Mouse (Mus musculus) midbrain, embryonic 11.5 days (tissue): ENCODE data around the gene Ripk3. TPM values are rescaled to one million over a fixed set of nuclear protein-coding genes. Genes with fewer than 3 reads are reported as not detected.

ENCODE experiments used
- ATAC-seq: fragments of 200-750 bp; cut with Nextera tagmentation; 2 replicates; pipeline ENCODE4 v1.8.0; 2017; ENCODE audit warnings: moderate TSS enrichment, moderate library complexity; ENCODE audit not compliant: low FRiP score
- DNase-seq: peaks from one replicate; pipeline ENCODE4 v3.0.0; 2015; ENCODE audit warnings: low spot score; ENCODE audit errors: missing footprints
- H3K27ac ChIP-seq: fragments of 300-500 bp; sonication (generic); 2 replicates; pipeline ENCODE4 v1.5.1; 2014; ENCODE audit warnings: low read depth, low read length
- H3K27me3 ChIP-seq: fragments of 300-500 bp; sonication (generic); 2 replicates; pipeline ENCODE4 v1.6.1; 2014; ENCODE audit warnings: mild to moderate bottlenecking, low read length, moderate library complexity, mixed read lengths; ENCODE audit not compliant: control insufficient read depth, insufficient read depth
- H3K36me3 ChIP-seq: fragments of 300-500 bp; sonication (generic); 2 replicates; pipeline ENCODE4 v1.6.1; 2014; ENCODE audit warnings: mild to moderate bottlenecking, low read length, moderate library complexity, mixed read lengths; ENCODE audit not compliant: control insufficient read depth, insufficient read depth
- H3K4me1 ChIP-seq: fragments of 300-500 bp; sonication (generic); 2 replicates; pipeline ENCODE4 v1.6.1; 2014; ENCODE audit warnings: low read length; ENCODE audit not compliant: control insufficient read depth, insufficient read depth
- H3K4me2 ChIP-seq: fragments of 300-500 bp; sonication (generic); 2 replicates; pipeline ENCODE4 v1.6.1; 2014; ENCODE audit warnings: mild to moderate bottlenecking, moderate library complexity
- H3K4me3 ChIP-seq: fragments of 300-500 bp; sonication (generic); 2 replicates; pipeline ENCODE4 v1.5.1; 2014; ENCODE audit warnings: low read depth, low read length
- H3K9ac ChIP-seq: fragments of 300-500 bp; sonication (generic); 2 replicates; pipeline ENCODE4 v1.6.1; 2014; ENCODE audit warnings: low read length
- H3K9me3 ChIP-seq: fragments of 300-500 bp; sonication (generic); 2 replicates; pipeline ENCODE4 v1.6.1; 2016; ENCODE audit warnings: low read length; ENCODE audit not compliant: control insufficient read depth
- WGBS: fragments of 180-500 bp; shearing (Covaris S2); extraction: QIAGEN DNeasy Blood & Tissue Kit; methylation state at CpG from one replicate; pipeline ENCODE4 v1.1.7; 2014; 5-methylcytosine and 5-hydroxymethylcytosine counted together
- polyA plus RNA-seq: library from polyadenylated mRNA; unstranded; fragments of >200 nt; fragmentation: Nextera tagmentation; extraction: Ambion mirVana; gene quantifications from 2 replicates; pipeline ENCODE4 v1.2.1, GENCODE M21; 2014

Ripk3 gene
- polyA plus RNA-seq, 1 experiment from 2014 or later, result 4.0 TPM

- WGBS, result 51% methylated on average over 9 of the region's 9 CpGs
- no peak overlapping the region for H3K4me2 ChIP-seq
These were observed 6.2 kb downstream of the Ripk3 start for GRCm38 (mm10) chr14:55782361-55782960.

GRCm38 (mm10) chr14:55781310-55781709 is 7.4 kb downstream of the Ripk3 start:
- H3K27ac ChIP-seq, result no peak overlapping the region
- peak overlapping the region; percentile 30; the same call in 1 of the 2 replicates for H3K4me2 ChIP-seq
- H3K27me3 ChIP-seq, result peaks cover 46% of the 10 kb centered on the region
- no peaks in the 10 kb centered on the region; the same call in 1 of the 2 replicates for H3K4me1 ChIP-seq
- no peak overlapping the region for H3K9ac ChIP-seq
- no peaks in the 10 kb centered on the region for H3K36me3 ChIP-seq
- H3K4me3 ChIP-seq, result no peak overlapping the region
- 16% methylated on average over 14 of the region's 14 CpGs for WGBS
- H3K9me3 ChIP-seq, result no peaks in the 10 kb centered on the region
- ATAC-seq (peak; percentile 69; the same call in 1 of the 2 replicates), DNase-seq (peak; percentile 95)

More at GRCm38 (mm10) chr14:55782361-55782960, 6.2 kb downstream of the Ripk3 start:
- H3K9me3 ChIP-seq, result no peaks in the 10 kb centered on the region
- peaks cover 51% of the 10 kb centered on the region for H3K27me3 ChIP-seq
- H3K4me3 ChIP-seq, result no peak overlapping the region
- DNase-seq, result no peak
- no peaks in the 10 kb centered on the region; the same call in 1 of the 2 replicates for H3K4me1 ChIP-seq
- H3K27ac ChIP-seq, result no peak overlapping the region
- H3K36me3 ChIP-seq, result no peaks in the 10 kb centered on the region
- no peak overlapping the region for H3K9ac ChIP-seq
- ATAC-seq, result no peak

GRCm38 (mm10) chr14:55780736-55781135 is 7.9 kb downstream of the Ripk3 start:
- H3K27me3 ChIP-seq, result peaks cover 40% of the 10 kb centered on the region
- no peak overlapping the region for H3K27ac ChIP-seq
- 82% methylated on average over 11 of the region's 11 CpGs for WGBS
- ATAC-seq, result no peak
- no peak overlapping the region for H3K4me2 ChIP-seq
- H3K9me3 ChIP-seq, result no peaks in the 10 kb centered on the region
- H3K36me3 ChIP-seq, result no peaks in the 10 kb centered on the region
- DNase-seq, result peak; percentile 28
- no peak overlapping the region for H3K4me3 ChIP-seq
- H3K9ac ChIP-seq, result no peak overlapping the region
- H3K4me1 ChIP-seq, result no peaks in the 10 kb centered on the region; the same call in 1 of the 2 replicates

GRCm38 (mm10) chr14:55779656-55780055 is 9.0 kb downstream of the Ripk3 start:
- 68% methylated on average over 16 of the region's 16 CpGs for WGBS
- ATAC-seq (no peak), DNase-seq (peak; percentile 0)
- Histone ChIP-seq H3K27ac (no peak overlapping the region), H3K9me3 (no peaks in the 10 kb centered on the region), H3K36me3 (no peaks in the 10 kb centered on the region), H3K4me1 (no peaks in the 10 kb centered on the region; the same call in 1 of the 2 replicates), H3K4me2 (no peak overlapping the region), H3K27me3 (peaks cover 33% of the 10 kb centered on the region), H3K4me3 (no peak overlapping the region), H3K9ac (no peak overlapping the region)

GRCm38 (mm10) chr14:55778686-55779085 is 10.0 kb downstream of the Ripk3 start:
- DNase-seq (peak; percentile 68), ATAC-seq (no peak)
- H3K36me3 ChIP-seq, result no peaks in the 10 kb centered on the region
- no peak overlapping the region for H3K27ac ChIP-seq
- no peaks in the 10 kb centered on the region for H3K4me1 ChIP-seq
- no peak overlapping the region for H3K9ac ChIP-seq
- no peak overlapping the region for H3K4me2 ChIP-seq
- 93% methylated on average over 15 of the region's 15 CpGs for WGBS
- no peaks in the 10 kb centered on the region for H3K9me3 ChIP-seq
- H3K4me3 ChIP-seq, result no peak overlapping the region
- H3K27me3 ChIP-seq, result peaks cover 23% of the 10 kb centered on the region

- no peak for ATAC-seq
- H3K27me3 ChIP-seq, result peaks cover 15% of the 10 kb centered on the region
- H3K9me3 ChIP-seq, result no peaks in the 10 kb centered on the region
- 90% methylated on average over 11 of the region's 11 CpGs for WGBS
- H3K4me2 ChIP-seq, result no peak overlapping the region
- no peak overlapping the region for H3K27ac ChIP-seq
- no peaks in the 10 kb centered on the region for H3K4me1 ChIP-seq
- peak; percentile 14 for DNase-seq
- no peaks in the 10 kb centered on the region for H3K36me3 ChIP-seq
- H3K9ac ChIP-seq, result no peak overlapping the region
- no peak overlapping the region for H3K4me3 ChIP-seq
These were observed 10.9 kb downstream of the Ripk3 start for GRCm38 (mm10) chr14:55777806-55778205.

GRCm38 (mm10) chr14:55777176-55777575 is 11.5 kb downstream of the Ripk3 start:
- peak; percentile 72 for DNase-seq
- WGBS, result 62% methylated on average over 3 of the region's 3 CpGs
- no peak for ATAC-seq
- Histone ChIP-seq H3K4me3 (no peak overlapping the region), H3K9ac (no peak overlapping the region), H3K9me3 (no peaks in the 10 kb centered on the region), H3K27me3 (peaks cover 9% of the 10 kb centered on the region), H3K27ac (no peak overlapping the region), H3K36me3 (no peaks in the 10 kb centered on the region), H3K4me2 (no peak overlapping the region), H3K4me1 (no peaks in the 10 kb centered on the region)

- H3K9me3 ChIP-seq, result no peaks in the 10 kb centered on the region
These were observed 12.0 kb downstream of the Ripk3 start for GRCm38 (mm10) chr14:55776711-55777110.

GRCm38 (mm10) chr14:55769087-55769703 is 19.5 kb downstream of the Ripk3 start:
- peaks cover 28% of the 10 kb centered on the region for H3K27me3 ChIP-seq
- no peak overlapping the region for H3K4me3 ChIP-seq
- no peak overlapping the region for H3K27ac ChIP-seq
- no peak for DNase-seq
- WGBS, result 71% methylated on average over 16 of the region's 16 CpGs
- H3K36me3 ChIP-seq, result no peaks in the 10 kb centered on the region
- no peak overlapping the region for H3K9ac ChIP-seq
- peaks cover 7% of the 10 kb centered on the region; the same call in 1 of the 2 replicates for H3K4me1 ChIP-seq
- H3K4me2 ChIP-seq, result no peak overlapping the region
- H3K9me3 ChIP-seq, result no peaks in the 10 kb centered on the region
- ATAC-seq, result no peak

More at GRCm38 (mm10) chr14:55776711-55777110, 12.0 kb downstream of the Ripk3 start:
- Histone ChIP-seq H3K9ac (no peak overlapping the region), H3K4me3 (no peak overlapping the region), H3K36me3 (no peaks in the 10 kb centered on the region), H3K4me2 (no peak overlapping the region), H3K27me3 (peaks cover 4% of the 10 kb centered on the region), H3K4me1 (no peaks in the 10 kb centered on the region), H3K27ac (no peak overlapping the region)
- DNase-seq (no peak), ATAC-seq (no peak)
- WGBS, result 74% methylated on average over 7 of the region's 7 CpGs
